Mouse (Mus musculus) spleen, adult 2 months (tissue): ENCODE data around the gene Wwox. TPM values are rescaled to one million over a fixed set of nuclear protein-coding genes. Genes with fewer than 3 reads are reported as not detected.

Source experiments
- DNase-seq, 2 experiments: peaks; one replicate each; pipeline versions ENCODE4 v3.0.0 to v3.0.0-alpha.2; 2012 to 2021; ENCODE audit warnings: low spot score in 2 of 2, low read depth in 1 of 2
- H3K27ac ChIP-seq: fragments of 200-500 bp; 2 replicates; pipeline ENCODE4 v1.5.1; 2012; ENCODE audit warnings: low read length, inconsistent platforms; ENCODE audit not compliant: insufficient read depth
- H3K27me3 ChIP-seq: fragments of 200-500 bp; 2 replicates; pipeline ENCODE4 v1.6.1; 2012; ENCODE audit warnings: mild to moderate bottlenecking, moderate library complexity, low read length, inconsistent platforms; ENCODE audit not compliant: control insufficient read depth, insufficient read depth
- H3K36me3 ChIP-seq: fragments of 200-500 bp; 2 replicates; pipeline ENCODE4 v1.6.1; 2012; ENCODE audit warnings: mild to moderate bottlenecking, low read length, inconsistent platforms; ENCODE audit not compliant: control insufficient read depth, insufficient read depth
- H3K4me1 ChIP-seq: fragments of 200-500 bp; 2 replicates; pipeline ENCODE4 v1.6.1; 2011; ENCODE audit warnings: inconsistent platforms; ENCODE audit not compliant: control insufficient read depth, insufficient read depth, insufficient read length
- H3K4me3 ChIP-seq: fragments of 200-500 bp; 2 replicates; pipeline ENCODE4 v1.5.1; 2011; ENCODE audit warnings: mild to moderate bottlenecking, inconsistent platforms; ENCODE audit not compliant: insufficient read depth, insufficient read length; ENCODE audit errors: extremely low read depth
- CTCF ChIP-seq: fragments of 200-500 bp; IDR thresholded peaks from 2 replicates; pipeline ENCODE4 v1.5.1; 2011; ENCODE audit warnings: mild to moderate bottlenecking, inconsistent platforms; ENCODE audit not compliant: insufficient read depth, insufficient read length, insufficient replicate concordance; ENCODE audit errors: extremely low read depth
- POLR2A ChIP-seq: fragments of 200-500 bp; IDR thresholded peaks from 2 replicates; pipeline ENCODE4 v1.6.1; 2011; ENCODE audit warnings: low read depth, low read length, inconsistent platforms
- WGBS: fragments of 180-500 bp; shearing (Covaris S2); methylation state at CpG from one replicate; pipeline ENCODE4 v1.1.7; 2018; 5-methylcytosine and 5-hydroxymethylcytosine counted together
- polyA plus RNA-seq: library from polyadenylated mRNA; depleted of rRNA; stranded (reverse); fragments of >200 nt; gene quantifications from 2 replicates; pipeline ENCODE4 v1.2.3, GENCODE M21; 2012

Wwox gene
- polyA plus RNA-seq, 1 experiment = 3.8 TPM

- Histone ChIP-seq H3K27ac (no peak overlapping the region), H3K27me3 (no peaks in the 10 kb centered on the region), H3K4me1 (no peaks in the 10 kb centered on the region), H3K36me3 (peaks cover 14% of the 10 kb centered on the region), H3K4me3 (no peak overlapping the region)
- no peak for TF ChIP-seq POLR2A
- TF ChIP-seq CTCF = no peak
- DNase-seq = no peak
- WGBS = 82% methylated on average over 7 of the region's 7 CpGs
These were observed 7.4 kb downstream of the Wwox start for GRCm38 (mm10) chr8:114446884-114447283.

GRCm38 (mm10) chr8:114452278-114452677 is 12.8 kb downstream of the Wwox start:
- Histone ChIP-seq H3K36me3 (peaks cover 14% of the 10 kb centered on the region), H3K27ac (no peak overlapping the region), H3K4me1 (no peaks in the 10 kb centered on the region), H3K4me3 (no peak overlapping the region), H3K27me3 (no peaks in the 10 kb centered on the region)
- WGBS = 91% methylated on average over 8 of the region's 8 CpGs
- DNase-seq = no peak
- TF ChIP-seq CTCF (no peak), POLR2A (no peak)

DNA sequence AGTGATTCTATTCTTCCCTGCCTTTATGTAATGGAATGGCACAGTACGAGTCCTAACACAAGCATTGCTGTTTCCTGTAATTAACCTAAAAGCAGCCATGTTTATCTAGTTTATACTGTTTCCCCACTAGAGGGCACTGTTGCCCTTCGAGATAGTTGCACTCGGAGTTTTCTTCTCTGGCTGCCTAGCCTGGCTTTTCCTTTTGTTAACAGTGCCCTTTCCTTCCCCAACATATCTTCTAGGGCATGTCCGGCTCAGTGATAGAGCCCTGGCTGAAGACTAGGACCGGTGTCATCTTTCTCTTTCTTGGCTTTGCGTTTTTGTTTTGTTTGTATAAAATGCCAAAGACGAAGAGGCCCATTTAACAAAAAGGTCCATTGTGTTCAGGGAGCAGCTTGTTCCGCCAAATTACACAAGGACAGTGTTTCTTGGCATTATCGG is 13.3 kb downstream of the Wwox start:
- WGBS = 34% methylated on average over 9 of the region's 9 CpGs
- peaks cover 14% of the 10 kb centered on the region for H3K36me3 ChIP-seq
- no peak overlapping the region for H3K27ac ChIP-seq
- H3K4me3 ChIP-seq = no peak overlapping the region
- H3K27me3 ChIP-seq = no peaks in the 10 kb centered on the region
- TF ChIP-seq POLR2A (no peak), CTCF (peak; percentile 52; the same call in 1 of the 2 replicates)
- no peaks in the 10 kb centered on the region for H3K4me1 ChIP-seq
- DNase-seq = peak; percentile 32 to 43

DNA sequence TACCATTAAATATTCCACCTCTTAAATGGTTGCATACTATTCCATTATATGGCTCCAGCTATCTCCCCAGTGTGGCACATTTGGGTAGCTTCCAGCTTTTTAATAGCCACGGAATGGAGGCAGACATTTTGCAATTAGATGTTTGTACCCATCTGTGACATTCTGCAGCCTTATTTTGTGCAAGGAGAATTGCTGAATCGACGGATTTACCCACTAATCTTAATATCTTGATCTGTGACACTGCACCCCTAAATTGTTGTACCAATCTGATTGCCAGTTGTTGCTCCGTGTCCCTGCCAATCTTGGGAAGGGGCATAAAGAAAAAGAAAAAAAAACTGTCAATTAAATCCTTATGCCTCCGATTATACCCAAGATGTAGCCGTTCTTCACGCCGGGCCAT is 15.8 kb downstream of the Wwox start:
- no peaks in the 10 kb centered on the region for H3K4me1 ChIP-seq
- no peak overlapping the region for H3K4me3 ChIP-seq
- WGBS = 96% methylated on average over 8 of the region's 8 CpGs
- H3K27ac ChIP-seq = no peak overlapping the region
- H3K36me3 ChIP-seq = peaks cover 4% of the 10 kb centered on the region; the same call in 1 of the 2 replicates
- DNase-seq = no peak
- TF ChIP-seq POLR2A (no peak), CTCF (no peak)
- no peaks in the 10 kb centered on the region for H3K27me3 ChIP-seq

DNA sequence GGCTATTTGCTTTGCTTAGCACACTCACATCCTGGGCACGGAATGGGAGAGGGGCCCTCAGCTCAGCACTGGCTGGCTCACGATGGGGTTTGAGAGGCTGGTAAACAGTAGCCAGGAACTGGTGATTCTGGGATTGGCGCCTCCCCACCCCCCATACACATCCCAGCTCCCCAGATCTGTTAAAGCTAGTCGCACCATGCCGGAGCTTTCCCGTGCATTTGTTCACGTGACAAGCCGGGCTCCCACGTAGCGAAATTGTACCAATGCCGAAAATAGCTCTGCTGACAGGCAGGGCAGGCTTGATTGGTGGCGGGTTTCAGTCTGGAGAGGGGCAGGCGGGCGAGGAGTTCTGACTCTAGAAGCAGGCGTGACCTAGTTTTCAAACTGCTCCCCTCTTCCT is 16.5 kb downstream of the Wwox start:
- no peaks in the 10 kb centered on the region for H3K27me3 ChIP-seq
- no peak overlapping the region for H3K27ac ChIP-seq
- H3K4me3 ChIP-seq = no peak overlapping the region
- no peaks in the 10 kb centered on the region for H3K36me3 ChIP-seq
- no peaks in the 10 kb centered on the region for H3K4me1 ChIP-seq
- 83% methylated on average over 15 of the region's 15 CpGs for WGBS
- TF ChIP-seq POLR2A = no peak
- no peak for TF ChIP-seq CTCF
- DNase-seq = no peak

DNA sequence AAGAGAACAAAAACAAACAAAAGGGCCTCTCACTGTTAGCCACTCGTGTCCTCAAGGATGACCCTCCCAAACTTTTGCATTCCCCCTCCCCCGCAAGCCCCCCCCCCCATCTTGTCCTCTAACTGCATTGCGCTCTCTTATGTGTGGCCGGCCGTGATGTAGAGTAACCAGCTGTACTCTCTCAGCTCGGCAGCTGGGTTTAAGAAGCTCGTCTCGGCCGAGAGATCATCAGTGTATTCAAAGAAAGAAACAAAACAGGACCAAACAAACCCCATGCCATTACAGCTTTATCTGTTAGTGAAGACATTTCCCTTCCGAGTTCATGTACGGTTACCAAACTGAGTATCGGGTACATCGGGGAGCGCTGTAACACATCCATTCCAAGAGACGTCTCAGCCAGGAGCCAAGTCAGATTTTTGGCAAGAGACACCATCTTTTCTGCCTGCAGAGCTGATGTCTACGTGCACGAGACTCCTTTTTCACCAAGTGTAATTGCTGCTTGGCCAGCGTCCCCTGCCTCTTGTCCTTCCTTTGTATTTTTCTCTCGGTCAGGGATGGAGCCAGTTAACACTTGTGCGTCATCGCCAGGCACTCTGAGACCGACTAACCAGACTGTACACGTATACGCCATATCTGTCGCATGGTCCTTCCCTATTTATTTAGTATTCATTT is 18.8 kb downstream of the Wwox start:
- 92% methylated on average over 25 of the region's 25 CpGs for WGBS
- no peak overlapping the region for H3K27ac ChIP-seq

GRCm38 (mm10) chr8:114460600-114460999 is 21.1 kb downstream of the Wwox start:
- 79% methylated on average over 5 of the region's 5 CpGs for WGBS

More for the DNA sequence above, 18.8 kb downstream of the Wwox start:
- no peak overlapping the region for H3K4me3 ChIP-seq
- no peaks in the 10 kb centered on the region for H3K4me1 ChIP-seq
- DNase-seq = no peak
- no peaks in the 10 kb centered on the region for H3K27me3 ChIP-seq
- no peak for TF ChIP-seq POLR2A
- no peak for TF ChIP-seq CTCF
- H3K36me3 ChIP-seq = no peaks in the 10 kb centered on the region

More at GRCm38 (mm10) chr8:114460600-114460999, 21.1 kb downstream of the Wwox start:
- H3K4me1 ChIP-seq = no peaks in the 10 kb centered on the region
- H3K4me3 ChIP-seq = no peak overlapping the region
- TF ChIP-seq CTCF (peak; percentile 22; the same call in 1 of the 2 replicates), POLR2A (no peak)
- H3K27ac ChIP-seq = no peak overlapping the region
- DNase-seq = no peak
- no peaks in the 10 kb centered on the region for H3K36me3 ChIP-seq
- no peaks in the 10 kb centered on the region for H3K27me3 ChIP-seq
